Mouse (Mus musculus): ENCODE measurements around the gene Ccdc141. TPM values are rescaled to one million over a fixed set of nuclear protein-coding genes. Genes with fewer than 3 reads are reported as not detected.

The Ccdc141 gene
- total RNA-seq, 1 experiment from 2014 or later: 10.7 TPM

GRCm38 (mm10) chr2:77173821-77174220, 3.4 kb upstream of the Ccdc141 start:
- no peak for DNase-seq

- no peak for DNase-seq
Measured at GRCm38 (mm10) chr2:77173366-77173765, 2.9 kb upstream of the Ccdc141 start.

GRCm38 (mm10) chr2:77172241-77172671, 1.8 kb upstream of the Ccdc141 start:
- DNase-seq: no peak

GRCm38 (mm10) chr2:77171444-77172240, 1.2 kb upstream of the Ccdc141 start:
- no peak for DNase-seq

- peak; percentile 33 for DNase-seq
Measured at GRCm38 (mm10) chr2:77169916-77170632, 362 bp downstream of the Ccdc141 start.

- DNase-seq: no peak
Measured at GRCm38 (mm10) chr2:77169218-77169617, 1.2 kb downstream of the Ccdc141 start.

GRCm38 (mm10) chr2:77168781-77169180, 1.7 kb downstream of the Ccdc141 start:
- no peak for DNase-seq

GRCm38 (mm10) chr2:77168081-77168685, 2.3 kb downstream of the Ccdc141 start:
- DNase-seq: no peak

- no peak for DNase-seq
Measured at GRCm38 (mm10) chr2:77166366-77166765, 4.1 kb downstream of the Ccdc141 start.

- DNase-seq: no peak
Measured at GRCm38 (mm10) chr2:77164662-77165061, 5.8 kb downstream of the Ccdc141 start.

GRCm38 (mm10) chr2:77163381-77163780, 7.1 kb downstream of the Ccdc141 start:
- DNase-seq: no peak

- no peak for DNase-seq
Measured at GRCm38 (mm10) chr2:77162135-77162534, 8.3 kb downstream of the Ccdc141 start.

GRCm38 (mm10) chr2:77157546-77157945, 12.9 kb downstream of the Ccdc141 start:
- no peak for DNase-seq

- DNase-seq: no peak
Measured at GRCm38 (mm10) chr2:77154080-77154479, 16.4 kb downstream of the Ccdc141 start.

GRCm38 (mm10) chr2:77151255-77151654, 19.2 kb downstream of the Ccdc141 start:
- no peak for DNase-seq

GRCm38 (mm10) chr2:77149576-77149975, 20.9 kb downstream of the Ccdc141 start:
- DNase-seq: no peak

- no peak for DNase-seq
Measured at GRCm38 (mm10) chr2:77148215-77148614, 22.2 kb downstream of the Ccdc141 start.

GRCm38 (mm10) chr2:77146968-77147367, 23.5 kb downstream of the Ccdc141 start:
- no peak for DNase-seq

GRCm38 (mm10) chr2:77146291-77146690, 24.1 kb downstream of the Ccdc141 start:
- DNase-seq: no peak

- no peak for DNase-seq
Measured at GRCm38 (mm10) chr2:77143536-77143935, 26.9 kb downstream of the Ccdc141 start.

- DNase-seq: no peak
Measured at GRCm38 (mm10) chr2:77138879-77139278, 31.6 kb downstream of the Ccdc141 start.

- DNase-seq: no peak
Measured at GRCm38 (mm10) chr2:77134906-77135305, 35.5 kb downstream of the Ccdc141 start.

GRCm38 (mm10) chr2:77133407-77133806, 37.0 kb downstream of the Ccdc141 start:
- no peak for DNase-seq
